Mouse (Mus musculus): ENCODE measurements around the gene Lgmn. TPM values are rescaled to one million over a fixed set of nuclear protein-coding genes. Genes with fewer than 3 reads are reported as not detected.

The Lgmn gene
- total and polyA plus RNA-seq, 3 experiments = 38.5 to 49.9 (median 42.6) TPM

DNA sequence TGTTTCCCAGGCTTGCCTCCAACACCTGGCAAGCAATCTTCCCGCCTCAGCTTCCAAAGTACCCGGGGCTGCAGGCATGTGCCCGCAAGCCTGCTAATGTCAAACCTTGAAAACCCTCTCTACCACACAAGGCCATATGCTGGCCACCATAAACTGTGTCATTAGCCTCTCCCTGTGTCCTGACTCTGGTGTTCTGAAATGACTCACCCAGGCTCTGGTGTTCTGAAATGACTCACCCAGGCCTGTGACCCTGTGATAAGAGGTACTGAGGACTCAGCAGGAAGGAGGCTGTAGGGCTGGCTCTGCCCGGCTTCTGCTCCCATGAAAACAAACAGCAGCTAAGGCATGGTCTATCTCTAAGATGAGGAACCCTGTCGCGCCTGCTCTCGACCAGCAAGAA is 13.3 kb downstream of the Lgmn start (continued):
- no peak for TF ChIP-seq ZNF384 (IDR thresholded peaks at IDR 0.05; ENCODE audit: low read depth, low read length)
- TF ChIP-seq MAFK (IDR thresholded peaks at IDR 0.05; ENCODE audit: insufficient replicate concordance, low read length) = 0 out of 2 replicates have a peak, but pooled peaks have one; percentile 49

DNA sequence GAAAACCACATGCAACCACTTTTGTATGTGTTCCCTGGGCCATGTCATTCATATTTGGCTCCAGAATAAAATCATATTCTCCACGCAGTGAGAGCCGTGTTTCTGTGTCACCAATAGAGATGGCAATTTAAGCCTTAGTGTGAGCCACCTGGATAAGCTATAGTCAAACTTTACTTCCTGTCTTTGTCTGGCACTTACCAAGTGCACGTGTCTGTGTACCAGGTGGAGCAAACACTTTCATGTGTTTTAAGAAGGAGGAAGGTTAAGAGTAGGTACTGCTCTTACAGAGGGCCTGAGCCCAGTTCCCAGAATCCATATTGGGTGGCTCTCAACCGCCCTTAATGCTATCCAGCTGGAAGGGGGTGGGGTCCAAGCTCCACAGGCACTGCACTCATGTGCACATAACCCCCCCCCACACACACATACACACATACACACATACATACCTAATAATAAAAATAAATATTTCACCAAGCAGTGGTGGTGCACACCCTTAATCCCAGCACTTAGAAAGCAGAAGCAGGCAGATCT is 14.5 kb downstream of the Lgmn start:
- H3K36me3 ChIP-seq (replicated peaks in 1 of 2; ENCODE audit: control insufficient read depth in 1 of 2, insufficient read depth in 1 of 2, low read length in 1 of 2) = peaks cover 11 to 42% of the 10 kb centered on the region in 2 experiments
- peaks cover 8% of the 10 kb centered on the region for H3K9me3 ChIP-seq (replicated peaks; ENCODE audit: low read length)
- no peaks in the 10 kb centered on the region for H3K79me2 ChIP-seq (replicated peaks; ENCODE audit: control insufficient read depth, extremely low read depth, insufficient read depth, poor library complexity, severe bottlenecking)
- no peaks in the 10 kb centered on the region for H3K27me3 ChIP-seq (replicated peaks)
- dilution Hi-C loops (cut with MboI; ENCODE audit: extremely low pct_ligation_motif_present, extremely low pct_unique_long_range_greater_than_20kb, low sequenced_read_pairs) = no loop called here
- H3K4me2 ChIP-seq (ENCODE audit: insufficient read depth, low read depth, poor library complexity, severe bottlenecking) = no peak overlapping the region
- TF ChIP-seq MXI1 (IDR thresholded peaks at IDR 0.05; ENCODE audit: low read depth, low read length) (no peak), BHLHE40 (IDR thresholded peaks at IDR 0.05; ENCODE audit: low read depth, low read length) (peak; percentile 66), MEF2A (IDR thresholded peaks at IDR 0.05; ENCODE audit: borderline replicate concordance, low read depth, low read length) (no peak)
- no peak overlapping the region for H3K4me3 ChIP-seq (replicated peaks in 1 of 3; ENCODE audit: low read depth in 2 of 3, low read length in 2 of 3, poor library complexity in 1 of 3)
- peaks cover 8 to 22% of the 10 kb centered on the region in 2 experiments; a peak in 3 of 4 replicates for H3K4me1 ChIP-seq (ENCODE audit: control insufficient read depth in 1 of 2, insufficient read depth in 2 of 2)
- in situ Hi-C loops (cut with MboI; ENCODE audit: low pct_ligation_motif_present, low pct_unique_long_range_greater_than_20kb, low sequenced_read_pairs) = no loop called here
- no peak overlapping the region for H3K9ac ChIP-seq (ENCODE audit: insufficient read depth, low read depth)
- H3K27ac ChIP-seq (ENCODE audit: insufficient read depth, low read depth) = no peak overlapping the region
- DNase-seq (ENCODE audit: extremely low read depth) = no peak

DNA sequence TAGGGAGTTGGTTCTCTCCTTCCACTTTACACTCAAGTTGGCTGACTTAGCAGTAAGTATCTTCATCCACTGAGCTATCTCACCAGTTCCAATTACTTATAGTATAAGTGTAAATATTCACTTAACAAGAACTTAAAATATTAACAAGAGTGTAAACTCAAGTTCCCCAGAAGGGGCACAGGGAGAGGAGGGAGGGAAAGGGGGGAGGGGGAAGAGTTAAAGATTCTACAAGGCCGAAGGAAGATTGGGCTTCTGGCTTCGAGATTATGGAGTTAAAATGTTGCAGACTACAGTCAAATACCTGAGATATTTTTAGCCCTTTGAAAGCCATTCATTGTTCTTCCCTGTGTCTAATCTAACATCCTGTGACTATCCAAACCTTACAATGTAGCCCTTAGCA is 15.2 kb downstream of the Lgmn start:
- H3K27ac ChIP-seq (ENCODE audit: insufficient read depth, low read depth) = no peak overlapping the region

DNA sequence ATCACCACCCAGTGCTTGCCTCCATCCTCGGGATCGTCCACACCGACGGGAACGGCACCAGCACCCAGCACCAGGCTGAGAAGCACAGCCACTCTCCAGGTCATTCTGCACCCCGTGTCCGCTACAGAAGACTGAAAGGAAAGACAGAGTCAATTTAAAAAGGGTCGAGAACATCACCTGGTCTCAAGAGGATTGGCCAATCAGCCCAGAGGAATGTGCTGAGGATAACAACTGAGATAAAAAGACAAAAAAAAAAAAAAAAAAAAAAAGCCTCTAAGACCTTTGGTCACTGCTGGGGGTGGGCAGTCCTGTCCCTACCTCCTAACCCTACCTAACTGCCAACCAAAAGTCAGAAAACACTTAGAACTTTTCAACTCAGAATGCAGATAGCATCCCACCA is 16.0 kb downstream of the Lgmn start:
- Histone ChIP-seq H3K9me3 (replicated peaks; ENCODE audit: low read length) (peaks cover 4% of the 10 kb centered on the region), H3K36me3 (replicated peaks in 1 of 2; ENCODE audit: control insufficient read depth in 1 of 2, insufficient read depth in 1 of 2, low read length in 1 of 2) (peaks cover 7 to 40% of the 10 kb centered on the region in 2 experiments), H3K4me3 (replicated peaks in 1 of 3; ENCODE audit: low read depth in 2 of 3, low read length in 2 of 3, poor library complexity in 1 of 3) (no peak overlapping the region), H3K4me2 (ENCODE audit: insufficient read depth, low read depth, poor library complexity, severe bottlenecking) (no peak overlapping the region), H3K9ac (ENCODE audit: insufficient read depth, low read depth) (no peak overlapping the region), H3K27ac (ENCODE audit: insufficient read depth, low read depth) (no peak overlapping the region), H3K4me1 (ENCODE audit: control insufficient read depth in 1 of 2, insufficient read depth in 2 of 2) (peaks cover 4 to 23% of the 10 kb centered on the region in 2 experiments; a peak in 3 of 4 replicates), H3K79me2 (replicated peaks; ENCODE audit: control insufficient read depth, extremely low read depth, insufficient read depth, poor library complexity, severe bottlenecking) (no peaks in the 10 kb centered on the region), H3K27me3 (replicated peaks) (no peaks in the 10 kb centered on the region)
- no peak for DNase-seq (ENCODE audit: extremely low read depth)
- TF ChIP-seq ZKSCAN1 (IDR thresholded peaks at IDR 0.05; ENCODE audit: borderline replicate concordance, low read depth, low read length) (no peak), MEF2A (IDR thresholded peaks at IDR 0.05; ENCODE audit: borderline replicate concordance, low read depth, low read length) (no peak), ZMIZ1 (IDR thresholded peaks at IDR 0.05; ENCODE audit: low read depth, low read length) (no peak), CTCF (conservative IDR thresholded peaks at IDR 0.05 in 1 of 2, IDR thresholded peaks at IDR 0.05 in 1 of 2; ENCODE audit: low read depth in 2 of 2, low read length in 2 of 2) (no peak), E2F4 (IDR thresholded peaks at IDR 0.05; ENCODE audit: insufficient replicate concordance, low read depth, low read length) (no peak), PAX5 (IDR thresholded peaks at IDR 0.05; ENCODE audit: low read length) (no peak), TCF12 (IDR thresholded peaks at IDR 0.05; ENCODE audit: low read depth, low read length) (no peak), MAZ (IDR thresholded peaks at IDR 0.05; ENCODE audit: low read depth, low read length) (no peak), ZC3H11A (IDR thresholded peaks at IDR 0.05; ENCODE audit: low read depth, low read length) (no peak), MAFK (IDR thresholded peaks at IDR 0.05; ENCODE audit: insufficient replicate concordance, low read length) (no peak)
- dilution Hi-C loops (cut with MboI; ENCODE audit: extremely low pct_ligation_motif_present, extremely low pct_unique_long_range_greater_than_20kb, low sequenced_read_pairs) = no loop called here
- in situ Hi-C loops (cut with MboI; ENCODE audit: low pct_ligation_motif_present, low pct_unique_long_range_greater_than_20kb, low sequenced_read_pairs) = no loop called here

More for the DNA sequence above, 15.2 kb downstream of the Lgmn start:
- Histone ChIP-seq H3K4me3 (replicated peaks in 1 of 3; ENCODE audit: low read depth in 2 of 3, low read length in 2 of 3, poor library complexity in 1 of 3) (no peak overlapping the region), H3K9me3 (replicated peaks; ENCODE audit: low read length) (peaks cover 4% of the 10 kb centered on the region), H3K36me3 (replicated peaks in 1 of 2; ENCODE audit: control insufficient read depth in 1 of 2, insufficient read depth in 1 of 2, low read length in 1 of 2) (peaks cover 7 to 40% of the 10 kb centered on the region in 2 experiments), H3K27me3 (replicated peaks) (no peaks in the 10 kb centered on the region), H3K9ac (ENCODE audit: insufficient read depth, low read depth) (no peak overlapping the region), H3K4me1 (ENCODE audit: control insufficient read depth in 1 of 2, insufficient read depth in 2 of 2) (peaks cover 4 to 23% of the 10 kb centered on the region in 2 experiments; a peak in 3 of 4 replicates), H3K79me2 (replicated peaks; ENCODE audit: control insufficient read depth, extremely low read depth, insufficient read depth, poor library complexity, severe bottlenecking) (no peaks in the 10 kb centered on the region), H3K4me2 (ENCODE audit: insufficient read depth, low read depth, poor library complexity, severe bottlenecking) (no peak overlapping the region)
- TF ChIP-seq IRF4 (IDR thresholded peaks at IDR 0.05; ENCODE audit: low read depth, low read length) (no peak), ETS1 (conservative IDR thresholded peaks at IDR 0.05; ENCODE audit: low read depth, low read length) (no peak), NRF1 (IDR thresholded peaks at IDR 0.05; ENCODE audit: low read depth, low read length) (no peak)
- in situ Hi-C loops (cut with MboI; ENCODE audit: low pct_ligation_motif_present, low pct_unique_long_range_greater_than_20kb, low sequenced_read_pairs) = no loop called here
- DNase-seq (ENCODE audit: extremely low read depth) = no peak
- dilution Hi-C loops (cut with MboI; ENCODE audit: extremely low pct_ligation_motif_present, extremely low pct_unique_long_range_greater_than_20kb, low sequenced_read_pairs) = no loop called here

All from CH12.LX (cell line).